Mouse (Mus musculus) hindbrain, embryonic 16.5 days (tissue): ENCODE measurements around the gene Atad2b. TPM values are rescaled to one million over a fixed set of nuclear protein-coding genes. Genes with fewer than 3 reads are reported as not detected.
"Not testable (repeated sequence)": the region's sequence is repeated elsewhere in the genome, so short reads cannot be mapped to it uniquely, and the experiment has no call there.

ENCODE experiments used
- ATAC-seq: fragments of 200-750 bp; cut with Nextera tagmentation; 2 replicates; pipeline ENCODE4 v1.8.0; 2017; ENCODE audit warnings: moderate TSS enrichment, moderate library complexity
- H3K27ac ChIP-seq: fragments of 300-500 bp; sonication (generic); 2 replicates; pipeline ENCODE4 v1.5.1; 2014; ENCODE audit warnings: low read depth, mild to moderate bottlenecking, control low read depth, low read length, moderate library complexity
- H3K27me3 ChIP-seq: fragments of 300-500 bp; sonication (generic); replicated peaks from 2 replicates; pipeline ENCODE4 v1.6.1; 2014; ENCODE audit warnings: low read length; ENCODE audit not compliant: control insufficient read depth, insufficient read depth
- H3K36me3 ChIP-seq: fragments of 300-500 bp; sonication (generic); 2 replicates; pipeline ENCODE4 v1.6.1; 2014; ENCODE audit warnings: mild to moderate bottlenecking, low read length, moderate library complexity, mixed read lengths; ENCODE audit not compliant: control insufficient read depth, insufficient read depth
- H3K4me1 ChIP-seq: fragments of 300-500 bp; sonication (generic); 2 replicates; pipeline ENCODE4 v1.6.1; 2014; ENCODE audit warnings: low read depth, low read length; ENCODE audit not compliant: control insufficient read depth, insufficient read depth
- H3K4me2 ChIP-seq: fragments of 300-500 bp; sonication (generic); 2 replicates; pipeline ENCODE4 v1.6.1; 2014; ENCODE audit warnings: mild to moderate bottlenecking, low read length, control low read depth, moderate library complexity
- H3K4me3 ChIP-seq: fragments of 300-500 bp; sonication (generic); 2 replicates; pipeline ENCODE4 v1.5.1; 2014; ENCODE audit warnings: mild to moderate bottlenecking, low read length, control low read depth, moderate library complexity
- H3K9ac ChIP-seq: fragments of 300-500 bp; sonication (generic); 2 replicates; pipeline ENCODE4 v1.6.1; 2014; ENCODE audit warnings: low read depth, mild to moderate bottlenecking, control low read depth, low read length, moderate library complexity
- H3K9me3 ChIP-seq: fragments of 300-500 bp; sonication (generic); 2 replicates; pipeline ENCODE4 v1.6.1; 2014; ENCODE audit warnings: mild to moderate bottlenecking, low read length, moderate library complexity; ENCODE audit not compliant: control insufficient read depth
- WGBS: fragments of 180-500 bp; shearing (Covaris S2); extraction: QIAGEN DNeasy Blood & Tissue Kit; methylation state at CpG from one replicate; pipeline ENCODE4 v1.1.7; 2014; 5-methylcytosine and 5-hydroxymethylcytosine counted together
- polyA plus RNA-seq: library from polyadenylated mRNA; unstranded; fragments of >200 nt; fragmentation: Nextera tagmentation; extraction: Ambion mirVana; gene quantifications from 2 replicates; pipeline ENCODE4 v1.2.1, GENCODE M21; 2015

Gene Atad2b
- polyA plus RNA-seq, 1 experiment from 2014 or later: 5.9 TPM

GRCm38 (mm10) chr12:4930820-4931548 is 13.8 kb downstream of the Atad2b start:
- H3K27me3 ChIP-seq: no peaks in the 10 kb centered on the region
- H3K4me2 ChIP-seq: no peak overlapping the region
- no peaks in the 10 kb centered on the region for H3K9me3 ChIP-seq
- H3K9ac ChIP-seq: no peak overlapping the region
- H3K4me1 ChIP-seq: no peaks in the 10 kb centered on the region
- H3K4me3 ChIP-seq: no peak overlapping the region
- 94% methylated on average over 3 of the region's 3 CpGs for WGBS
- ATAC-seq: no peak
- H3K36me3 ChIP-seq: no peaks in the 10 kb centered on the region
- no peak overlapping the region for H3K27ac ChIP-seq

DNA sequence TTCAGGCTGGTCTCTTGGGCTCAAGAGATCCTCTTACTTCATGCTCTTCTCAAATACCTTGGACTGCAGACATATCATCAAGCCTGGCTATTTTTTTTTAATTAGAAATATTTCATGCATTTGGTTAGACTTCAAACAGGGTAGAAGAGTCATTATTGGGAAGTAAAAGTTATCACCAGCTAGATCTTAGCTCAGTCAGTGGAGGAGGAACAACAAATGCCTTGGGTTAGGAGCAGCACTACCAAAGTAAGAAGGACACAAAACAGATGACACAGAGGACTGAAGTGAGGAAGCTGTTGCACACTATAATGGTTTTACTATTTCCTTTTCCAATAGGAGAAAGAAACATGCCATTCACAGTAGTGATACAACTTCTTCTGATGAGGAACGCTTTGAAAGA is 35.1 kb downstream of the Atad2b start:
- 88% methylated on average over 1 of the region's 1 CpGs for WGBS
- Histone ChIP-seq H3K27me3 (no peaks in the 10 kb centered on the region), H3K4me2 (no peak overlapping the region), H3K4me1 (no peaks in the 10 kb centered on the region), H3K9me3 (no peaks in the 10 kb centered on the region), H3K36me3 (peaks cover 26% of the 10 kb centered on the region), H3K27ac (no peak overlapping the region), H3K4me3 (no peak overlapping the region), H3K9ac (no peak overlapping the region)
- ATAC-seq: no peak

GRCm38 (mm10) chr12:4953156-4953555 is 36.0 kb downstream of the Atad2b start:
- H3K4me2 ChIP-seq: no peak overlapping the region
- no peak overlapping the region for H3K27ac ChIP-seq
- WGBS: 79% methylated on average over 4 of the region's 4 CpGs
- no peak for ATAC-seq
- H3K4me1 ChIP-seq: no peaks in the 10 kb centered on the region
- no peak overlapping the region for H3K4me3 ChIP-seq
- no peaks in the 10 kb centered on the region for H3K27me3 ChIP-seq
- H3K9me3 ChIP-seq: no peaks in the 10 kb centered on the region
- no peak overlapping the region for H3K9ac ChIP-seq
- peaks cover 26% of the 10 kb centered on the region for H3K36me3 ChIP-seq

DNA sequence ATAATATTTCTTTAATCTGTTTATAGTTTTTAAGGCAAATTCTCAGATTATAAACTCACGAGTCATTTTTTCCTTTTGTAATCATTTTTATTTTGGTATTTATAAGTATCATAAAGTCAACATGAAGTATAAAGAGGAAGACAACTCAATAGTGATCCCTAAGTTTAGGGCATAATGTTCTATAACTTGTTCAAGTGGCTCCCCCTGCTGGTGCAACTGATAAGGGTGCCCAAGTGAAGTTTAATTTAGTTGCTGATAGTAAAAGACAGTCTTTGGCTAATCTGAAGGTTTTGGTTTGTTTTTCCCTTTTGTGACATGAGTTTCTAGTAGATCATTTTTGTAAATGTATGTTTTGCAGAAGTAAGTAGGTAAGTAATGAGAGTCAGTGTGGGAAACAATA is 55.8 kb downstream of the Atad2b start:
- H3K27ac ChIP-seq: no peak overlapping the region
- no peak overlapping the region for H3K4me2 ChIP-seq
- H3K4me3 ChIP-seq: no peak overlapping the region
- no peaks in the 10 kb centered on the region for H3K9me3 ChIP-seq
- no peak overlapping the region for H3K9ac ChIP-seq
- H3K4me1 ChIP-seq: no peaks in the 10 kb centered on the region
- H3K27me3 ChIP-seq: no peaks in the 10 kb centered on the region
- H3K36me3 ChIP-seq: peaks cover 10% of the 10 kb centered on the region
- no peak for ATAC-seq
- 46% methylated on average over 1 of the region's 1 CpGs for WGBS

GRCm38 (mm10) chr12:4978324-4978723 is 61.2 kb downstream of the Atad2b start:
- Histone ChIP-seq H3K27ac (no peak overlapping the region), H3K9me3 (no peaks in the 10 kb centered on the region), H3K27me3 (no peaks in the 10 kb centered on the region), H3K4me2 (no peak overlapping the region), H3K4me3 (no peak overlapping the region), H3K36me3 (peaks cover 14% of the 10 kb centered on the region), H3K4me1 (no peaks in the 10 kb centered on the region), H3K9ac (no peak overlapping the region)
- ATAC-seq: no peak
- 89% methylated on average over 6 of the region's 6 CpGs for WGBS

GRCm38 (mm10) chr12:4996981-4997380 is 79.8 kb downstream of the Atad2b start:
- no peak overlapping the region for H3K4me2 ChIP-seq
- H3K4me3 ChIP-seq: no peak overlapping the region
- H3K27me3 ChIP-seq: no peaks in the 10 kb centered on the region
- no peak overlapping the region for H3K9ac ChIP-seq
- no peaks in the 10 kb centered on the region for H3K4me1 ChIP-seq
- H3K27ac ChIP-seq: no peak overlapping the region
- H3K36me3 ChIP-seq: no peaks in the 10 kb centered on the region
- no peaks in the 10 kb centered on the region for H3K9me3 ChIP-seq
- ATAC-seq: no peak

GRCm38 (mm10) chr12:5005338-5005737 is 88.2 kb downstream of the Atad2b start:
- Histone ChIP-seq H3K4me2 (no peak overlapping the region), H3K36me3 (no peaks in the 10 kb centered on the region), H3K9me3 (no peaks in the 10 kb centered on the region), H3K4me1 (no peaks in the 10 kb centered on the region), H3K27me3 (no peaks in the 10 kb centered on the region), H3K9ac (no peak overlapping the region), H3K4me3 (no peak overlapping the region), H3K27ac (no peak overlapping the region)
- no peak for ATAC-seq
- 37% methylated on average over 3 of the region's 3 CpGs for WGBS

- not testable (repeated sequence) for H3K9me3 ChIP-seq, ATAC-seq, H3K9ac ChIP-seq, H3K4me1 ChIP-seq, H3K27ac ChIP-seq, H3K36me3 ChIP-seq, H3K4me2 ChIP-seq, H3K27me3 ChIP-seq, H3K4me3 ChIP-seq
- WGBS: 47% methylated on average over 3 of the region's 3 CpGs
Observed at GRCm38 (mm10) chr12:5005776-5006175, 88.6 kb downstream of the Atad2b start.

GRCm38 (mm10) chr12:5008638-5009037 is 91.5 kb downstream of the Atad2b start:
- H3K27me3 ChIP-seq: not testable (repeated sequence)

More at GRCm38 (mm10) chr12:5008638-5009037, 91.5 kb downstream of the Atad2b start:
- not testable (repeated sequence) for H3K9ac ChIP-seq, H3K27ac ChIP-seq, H3K9me3 ChIP-seq, H3K4me1 ChIP-seq, H3K36me3 ChIP-seq, H3K4me3 ChIP-seq, H3K4me2 ChIP-seq, ATAC-seq
- 68% methylated on average over 2 of the region's 2 CpGs for WGBS
